Mouse (Mus musculus) cerebellum, postnatal 36 days (tissue): Measurements from ENCODE around the gene Fam228a.
"Not testable (repeated sequence)": the region's sequence is repeated elsewhere in the genome, so short reads cannot be mapped to it uniquely, and the experiment has no call there.

Source experiments
- DNase-seq, 2 experiments: peaks; one replicate each; pipeline ENCODE4 v3.0.0; 2021 to 2022; ENCODE audit warnings: mixed read lengths in 2 of 2

The Fam228a gene

DNA sequence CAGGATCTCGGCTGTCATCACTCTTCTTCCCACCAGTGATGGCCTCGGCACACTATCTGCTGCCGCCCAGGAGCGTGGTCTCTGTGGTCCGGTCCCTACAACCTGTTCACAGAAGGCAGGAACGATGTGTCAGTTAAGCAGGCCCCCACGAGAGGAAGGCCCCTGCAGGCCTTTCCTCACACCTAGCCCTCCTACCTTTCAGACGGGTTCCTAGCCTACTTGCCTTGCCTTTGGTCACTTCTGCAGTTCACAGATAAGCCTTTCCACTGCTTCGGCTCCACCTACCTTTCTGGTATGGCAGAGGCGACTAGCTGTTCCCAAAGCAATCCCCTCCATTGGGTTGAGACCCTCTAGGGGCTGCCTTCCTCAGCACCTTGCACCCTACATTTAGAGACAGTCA is 22.6 kb downstream of the Fam228a start:
- DNase-seq = no peak

DNA sequence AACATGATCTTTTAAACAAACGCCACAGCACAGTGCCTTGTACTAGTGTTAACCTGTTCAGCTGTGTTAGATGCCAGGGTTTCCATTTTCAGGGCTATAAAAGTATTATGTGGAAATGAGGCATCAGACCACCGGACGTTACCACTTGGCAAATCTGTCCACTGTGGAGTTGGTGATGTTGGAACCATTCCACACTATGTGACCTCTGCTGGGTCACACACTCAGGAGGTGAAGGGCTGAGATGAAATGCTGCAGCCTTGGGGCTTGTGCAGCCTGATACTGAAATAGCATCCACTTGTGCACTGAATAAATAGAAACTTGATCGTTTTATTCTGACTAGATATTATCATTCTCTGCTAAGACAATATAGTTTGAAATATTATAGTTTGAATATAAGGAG is 24.9 kb downstream of the Fam228a start:
- DNase-seq = no peak

DNA sequence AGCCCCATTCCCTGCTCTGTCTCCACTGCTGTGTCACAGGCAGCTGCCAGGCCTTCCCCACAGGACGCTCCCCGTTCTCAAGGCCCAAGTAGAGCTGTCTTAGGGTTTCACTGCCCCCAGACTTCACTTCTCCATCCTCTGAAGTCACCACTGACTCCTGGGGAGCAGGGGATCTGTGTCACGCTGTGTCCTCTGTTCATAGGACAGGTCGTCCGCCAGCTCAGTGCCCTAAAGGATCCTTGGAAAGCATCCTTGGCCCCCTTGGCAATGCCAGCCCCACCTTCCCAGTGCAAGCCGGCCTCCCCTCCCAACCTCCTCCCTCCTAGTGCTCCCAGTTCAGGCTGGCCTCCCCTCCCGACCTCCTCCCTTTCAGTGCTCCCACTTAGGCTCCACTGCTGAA is 28.3 kb downstream of the Fam228a start:
- DNase-seq = no peak

DNA sequence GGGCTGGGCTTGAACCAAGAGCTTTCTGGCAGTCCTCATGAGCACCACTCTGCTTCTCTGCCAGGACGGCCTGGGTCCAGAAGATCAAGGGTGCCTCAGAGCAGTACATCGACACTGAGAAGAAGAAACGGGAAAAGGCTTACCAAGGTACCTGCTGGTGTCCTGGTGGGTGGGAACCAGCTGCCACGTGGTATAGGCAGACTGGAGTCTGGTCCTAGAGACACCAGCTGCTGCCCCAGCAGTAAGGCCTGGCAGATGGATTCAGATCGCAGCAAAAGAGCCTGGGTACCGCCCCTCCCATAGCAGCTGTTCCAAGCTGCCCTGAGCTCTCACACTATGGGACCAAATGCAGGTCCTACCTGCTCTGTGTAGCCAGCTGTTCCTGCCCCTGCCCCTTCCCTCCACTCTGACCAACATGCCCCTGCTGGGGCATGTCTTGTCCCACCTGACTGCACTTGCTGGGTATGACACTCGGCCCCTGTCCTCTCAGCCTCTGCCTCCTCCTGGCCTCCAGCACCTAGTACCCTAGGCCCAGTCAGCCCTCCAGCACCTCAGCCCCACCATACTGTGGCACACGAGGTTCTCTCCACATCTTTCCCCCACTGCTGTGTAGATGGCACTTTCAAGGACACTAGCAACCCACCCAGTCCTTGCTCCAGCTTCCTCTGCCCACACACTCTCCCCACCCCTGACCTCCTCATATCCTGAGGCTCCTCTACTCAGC is 29.2 kb downstream of the Fam228a start:
- no peak for DNase-seq

DNA sequence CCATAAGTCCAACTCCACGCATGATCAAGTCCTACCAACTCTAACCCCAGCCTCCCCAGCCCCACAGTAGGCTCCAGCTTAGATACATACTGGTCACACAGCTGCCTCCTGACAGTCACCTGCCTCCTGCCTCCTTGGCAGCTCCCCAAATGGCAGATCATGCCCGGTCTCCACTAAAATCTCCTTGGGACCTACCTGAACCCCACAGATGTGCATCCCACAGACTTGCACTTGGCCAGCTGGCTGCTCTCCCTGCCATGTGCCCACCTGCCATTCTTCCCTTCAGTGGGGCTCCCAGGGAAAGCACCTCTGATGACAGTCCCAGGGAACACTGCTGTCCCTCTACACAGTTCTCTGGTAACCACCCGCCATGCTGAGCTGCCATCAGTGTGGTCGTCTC is 29.9 kb downstream of the Fam228a start:
- no peak for DNase-seq

DNA sequence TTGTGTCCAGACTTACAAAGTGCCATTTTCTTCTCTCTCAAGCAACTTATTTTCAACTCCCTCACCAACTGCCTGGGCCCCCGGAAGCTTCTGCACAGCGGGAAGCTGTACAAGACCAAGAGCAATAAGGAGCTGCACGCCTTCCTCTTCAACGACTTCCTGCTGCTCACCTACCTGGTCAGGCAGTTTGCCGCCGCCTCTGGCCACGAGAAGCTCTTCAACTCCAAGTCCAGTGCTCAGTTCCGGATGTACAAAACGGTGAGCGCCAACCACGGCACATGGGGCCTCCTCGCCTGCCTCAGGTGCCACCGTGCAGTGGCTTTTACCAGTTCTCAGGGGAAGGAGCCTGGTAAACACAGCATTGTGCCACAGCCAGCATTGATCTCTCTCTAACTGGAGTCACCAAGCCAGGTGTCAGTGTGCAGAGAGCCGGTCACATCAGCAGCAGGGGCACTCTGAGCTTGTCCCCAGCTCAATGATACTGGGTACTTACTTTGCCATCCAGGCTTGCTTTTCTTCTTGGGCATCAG is 30.7 kb downstream of the Fam228a start:
- DNase-seq = no peak

DNA sequence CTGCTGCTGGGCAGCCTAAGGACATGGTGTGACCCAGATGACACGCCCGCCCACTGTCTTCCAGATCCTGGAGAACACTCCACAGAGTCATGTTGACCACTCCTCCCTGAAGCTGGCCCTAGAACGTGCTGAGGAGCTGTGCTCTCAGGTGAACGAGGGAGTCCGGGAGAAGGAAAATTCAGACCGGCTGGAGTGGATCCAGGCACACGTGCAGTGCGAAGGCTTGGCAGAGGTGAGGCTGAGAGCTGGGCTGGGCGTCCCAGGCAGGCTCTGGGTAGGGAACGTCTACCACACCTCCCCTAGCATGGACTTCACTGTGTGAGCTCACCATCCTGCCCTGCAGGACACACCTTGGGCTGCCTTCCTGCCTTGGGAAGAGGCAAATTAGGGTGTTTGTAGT is 31.3 kb downstream of the Fam228a start:
- no peak for DNase-seq

DNA sequence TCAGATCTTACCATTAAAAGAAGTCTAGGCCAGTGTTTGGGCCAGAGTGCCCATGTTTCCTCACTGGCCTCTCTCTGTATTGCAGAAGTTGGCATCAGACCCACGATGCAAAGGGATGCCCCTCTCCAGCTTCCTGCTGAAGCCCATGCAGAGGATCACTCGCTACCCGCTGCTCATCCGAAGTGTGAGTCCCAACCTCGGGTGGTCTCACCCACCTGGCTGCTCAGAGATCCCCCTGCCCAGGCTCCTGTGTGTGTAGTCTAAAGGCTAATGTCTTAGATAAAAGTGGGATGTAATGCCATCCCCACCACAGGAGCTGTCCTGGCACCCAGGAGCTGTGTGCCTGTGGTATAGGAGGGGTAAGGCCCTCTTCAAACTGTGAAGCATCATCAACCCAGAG is 32.1 kb downstream of the Fam228a start:
- DNase-seq = no peak

DNA sequence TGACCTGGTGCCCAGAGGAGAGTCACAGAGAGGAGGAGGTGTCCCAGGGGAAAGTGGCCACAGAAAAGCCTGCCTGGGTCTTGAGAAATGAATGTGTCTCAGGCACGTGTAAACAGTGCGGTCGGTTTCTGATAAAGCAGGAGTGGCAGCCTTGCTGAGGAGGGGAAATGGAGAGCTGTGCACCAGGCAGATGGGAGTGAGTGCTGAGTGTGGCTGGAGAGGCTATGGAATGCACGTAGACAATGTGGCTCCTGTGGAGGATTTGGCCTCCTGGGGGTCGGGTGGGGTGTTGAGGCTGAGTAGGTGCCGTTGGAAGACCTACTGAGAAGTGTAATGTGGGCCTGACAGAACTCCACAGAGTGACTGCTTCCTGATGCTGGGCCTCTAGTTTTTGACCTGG is 32.6 kb downstream of the Fam228a start:
- DNase-seq = not testable (repeated sequence)

DNA sequence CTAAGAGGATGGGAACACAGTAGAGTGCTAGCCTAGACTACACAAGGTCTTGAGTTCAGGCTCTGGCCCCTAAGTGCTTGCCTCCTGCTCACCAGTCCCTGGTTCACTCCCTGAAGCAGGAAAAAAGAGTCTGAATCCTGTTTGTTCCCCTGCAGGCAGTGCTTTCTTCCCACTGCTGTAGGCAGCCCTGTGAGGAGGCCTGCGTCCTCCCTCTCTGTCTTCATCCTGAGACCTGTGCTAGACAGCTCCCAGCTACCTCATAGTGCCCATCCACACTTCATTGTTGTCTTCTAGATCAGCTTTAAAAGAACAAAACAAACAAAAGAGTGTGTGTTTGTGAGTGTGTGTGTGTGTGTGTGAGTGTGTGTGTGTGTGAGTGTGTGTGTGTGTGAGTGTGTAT is 43.7 kb downstream of the Fam228a start:
- no peak for DNase-seq

DNA sequence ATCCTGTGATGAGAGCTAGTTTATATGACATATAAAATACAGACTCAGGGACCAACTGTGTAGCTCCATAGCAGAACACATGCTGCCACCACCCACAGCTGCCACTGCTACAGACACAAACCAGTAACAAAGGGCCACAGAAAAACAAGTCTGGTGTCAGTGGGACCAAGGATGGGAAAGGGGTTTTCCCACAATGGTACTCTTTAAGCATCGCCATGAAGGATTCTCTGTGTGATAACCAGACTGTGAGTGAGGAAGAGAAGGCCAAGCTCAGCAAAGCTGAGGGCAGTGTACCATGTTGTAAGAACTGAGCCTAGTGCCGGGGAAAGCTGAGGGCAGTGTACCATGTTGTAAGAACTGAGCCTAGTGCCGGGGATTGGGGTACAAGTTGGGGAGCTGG is 47.0 kb downstream of the Fam228a start:
- DNase-seq = no peak

DNA sequence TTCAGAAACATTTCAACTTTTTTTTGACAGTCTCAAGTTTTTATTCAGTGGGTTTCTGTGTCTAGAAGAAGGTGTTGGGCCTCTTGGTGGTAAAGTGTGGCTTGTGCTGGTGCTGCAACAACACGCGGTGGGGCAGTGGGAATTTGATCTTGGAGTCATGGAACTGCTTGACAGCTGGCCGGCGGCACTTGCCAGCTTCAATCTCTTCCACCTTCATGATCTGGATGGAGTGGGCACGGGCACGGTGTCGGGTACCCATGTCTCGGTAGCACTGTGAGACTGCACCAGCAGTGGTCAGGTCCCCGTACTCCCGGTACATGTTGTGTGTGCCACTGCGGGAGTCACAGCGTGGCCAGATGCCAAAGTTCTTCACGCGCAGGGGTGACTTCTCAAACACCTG is 48.9 kb downstream of the Fam228a start:
- DNase-seq = no peak

DNA sequence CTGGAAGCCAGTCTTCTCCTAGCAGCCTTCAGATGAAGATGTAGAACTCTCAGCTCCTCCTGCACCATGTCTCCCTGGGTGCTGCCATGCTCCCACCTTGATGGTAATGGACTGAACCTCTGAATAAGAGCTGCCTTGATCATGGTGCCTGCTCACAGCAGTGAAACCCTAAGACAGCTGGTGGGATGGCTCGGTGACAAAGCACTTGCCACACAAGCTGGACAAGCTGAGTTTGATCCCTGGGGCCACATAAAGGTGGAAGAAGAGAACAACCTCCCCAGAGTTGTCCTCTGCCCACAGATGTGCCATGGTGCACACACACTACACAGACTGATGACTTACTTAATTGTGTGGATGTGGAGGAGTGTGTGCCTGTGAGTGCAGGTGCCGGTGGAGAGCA is 49.8 kb downstream of the Fam228a start:
- DNase-seq = no peak

DNA sequence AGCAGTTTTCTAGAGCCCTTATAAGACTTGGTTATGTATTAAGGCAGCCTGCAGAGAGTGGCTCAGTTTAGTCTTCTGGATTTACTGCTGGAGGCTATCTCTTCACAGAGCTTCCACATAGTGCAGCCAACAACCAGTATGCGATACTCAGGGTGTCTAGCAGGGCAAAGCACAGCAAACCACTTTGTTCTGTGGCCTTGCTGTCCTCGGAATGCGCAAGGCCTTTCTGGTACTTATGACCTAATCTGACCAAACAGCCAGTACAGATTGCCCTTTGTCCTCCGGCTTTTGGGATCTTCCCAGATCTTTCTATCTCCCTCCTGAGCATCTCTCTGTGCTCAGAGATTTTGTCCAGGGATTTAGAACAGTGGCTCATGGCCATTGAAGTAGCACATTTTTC is 52.8 kb downstream of the Fam228a start:
- DNase-seq = no peak

DNA sequence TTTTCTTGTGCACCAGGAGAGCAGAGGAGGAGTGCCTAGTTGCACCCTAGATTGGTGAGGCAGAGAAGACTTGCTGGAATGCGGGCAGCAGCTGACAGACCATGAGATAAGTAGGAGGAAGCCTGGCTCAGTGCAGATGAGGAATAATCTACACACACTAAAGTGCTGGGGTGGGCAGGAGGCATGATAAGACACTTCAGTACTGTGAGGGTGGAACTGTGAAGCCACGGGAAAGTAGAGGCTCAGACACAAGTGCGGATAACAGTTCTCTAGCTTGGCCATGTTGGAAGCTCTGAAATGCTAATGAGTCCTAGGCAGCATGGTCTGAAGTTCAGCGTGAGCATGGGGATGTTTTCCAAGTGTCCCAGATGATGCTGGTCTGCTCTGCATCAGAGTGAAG is 58.3 kb downstream of the Fam228a start:
- DNase-seq = no peak

DNA sequence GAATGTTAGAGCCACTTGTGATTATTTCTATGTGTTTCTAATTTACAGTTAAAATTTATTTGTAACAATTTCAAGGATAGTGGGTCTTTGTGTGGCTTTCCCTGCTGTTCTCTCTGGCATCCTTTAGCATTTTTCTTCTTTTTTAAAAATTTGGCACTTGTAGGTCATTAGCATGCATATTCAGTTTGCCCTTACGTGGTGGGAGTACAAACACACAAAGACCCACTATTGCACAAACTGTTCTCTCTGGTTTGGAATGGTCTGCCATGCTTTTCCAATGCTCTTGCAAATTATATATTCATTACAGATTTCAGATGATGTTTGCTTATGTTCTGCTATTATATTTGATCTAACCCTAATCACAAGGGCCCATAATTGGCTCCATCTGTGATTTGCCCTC is 61.9 kb downstream of the Fam228a start:
- no peak for DNase-seq

DNA sequence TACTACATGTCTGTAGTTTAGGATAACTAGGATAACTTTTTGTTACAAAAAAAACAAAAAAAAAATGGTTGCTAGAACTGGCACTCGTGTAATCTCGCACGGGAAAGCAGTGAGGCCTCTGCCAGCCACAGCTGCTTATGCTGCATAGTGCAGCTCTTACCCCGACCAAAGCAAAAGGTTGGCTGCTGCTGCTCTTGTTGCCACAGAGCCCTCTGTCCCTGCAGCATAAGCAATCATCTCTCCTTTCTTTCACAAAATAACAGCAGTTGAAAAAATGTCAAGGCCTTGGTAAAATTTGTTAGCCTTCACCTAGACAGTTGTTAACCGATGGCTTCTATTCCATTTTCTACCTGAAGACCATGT is 72.6 kb downstream of the Fam228a start:
- DNase-seq = no peak

DNA sequence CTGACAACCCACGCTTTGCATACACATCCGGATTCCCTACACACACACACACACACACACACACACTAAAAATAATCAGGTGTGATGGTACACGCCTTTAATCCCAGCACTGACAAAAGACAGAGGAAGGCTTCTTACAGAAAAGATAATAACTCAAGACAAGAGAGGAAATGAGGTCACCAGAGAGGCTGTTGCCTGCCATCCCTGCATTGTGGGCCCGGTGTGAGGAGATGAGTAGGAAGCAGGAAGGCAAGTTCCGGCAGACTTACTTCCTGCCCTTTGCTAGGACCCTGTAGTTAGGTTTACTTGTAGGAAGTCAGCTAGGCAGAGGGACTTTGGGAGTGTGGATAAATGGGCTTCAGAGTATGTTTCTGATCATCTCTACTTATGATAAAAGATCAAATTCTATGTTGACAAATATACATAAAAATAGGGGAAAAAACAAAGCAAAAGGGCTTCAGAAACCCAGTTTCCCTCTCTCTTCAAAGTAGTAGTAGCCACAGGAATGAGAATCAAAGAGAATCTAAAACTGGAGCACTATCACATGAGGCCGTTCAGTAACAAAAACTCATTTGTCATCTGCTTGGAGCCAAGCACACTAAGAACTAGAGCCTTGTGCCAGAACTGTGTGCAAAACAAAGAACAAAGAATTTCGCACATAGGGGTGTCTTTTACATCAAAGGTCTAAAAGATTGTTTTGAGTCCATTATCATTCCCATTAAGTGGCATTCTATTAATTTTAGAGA is 73.1 kb downstream of the Fam228a start:
- no peak for DNase-seq
